Mouse (Mus musculus): ENCODE results near the gene Fam208b. TPM values are rescaled to one million over a fixed set of nuclear protein-coding genes. Genes with fewer than 3 reads are reported as not detected.

Gene Fam208b
- polyA plus RNA-seq, 1 experiment from 2014 or later: 22.1 TPM

- peak within 1 kb of the TSS; percentile 84 for H3K9ac ChIP-seq
- no peaks in the 10 kb centered on the region for H3K9me3 ChIP-seq
- H3K27me3 ChIP-seq: no peaks in the 10 kb centered on the region
- WGBS: 1% methylated on average over 47 of the region's 47 CpGs
- peak; percentile 92 for ATAC-seq (ENCODE audit: low FRiP score, low read depth)
- H3K27ac ChIP-seq: no peak within 1 kb of the TSS
- peak within 1 kb of the TSS; percentile 74 for H3K4me2 ChIP-seq (replicated peaks)
- H3K4me3 ChIP-seq: peak within 1 kb of the TSS; percentile 76
- H3K36me3 ChIP-seq: no peaks in the 10 kb centered on the region
- H3K4me1 ChIP-seq: peaks cover 3% of the 10 kb centered on the region; the same call in 1 of the 2 replicates
These were observed 23.2 kb upstream of the Fam208b start, which contains the start of gene Asb13 for GRCm38 (mm10) chr13:3633895-3634811. Asb13 (plus strand) TSS chr13:3634032.

GRCm38 (mm10) chr13:3633131-3633530, 22.2 kb upstream of the Fam208b start:
- 40% methylated on average over 6 of the region's 6 CpGs for WGBS
- no peaks in the 10 kb centered on the region for H3K9me3 ChIP-seq
- no peak for ATAC-seq (ENCODE audit: low FRiP score, low read depth)
- no peak overlapping the region for H3K4me3 ChIP-seq
- H3K4me1 ChIP-seq: peaks cover 3% of the 10 kb centered on the region; the same call in 1 of the 2 replicates
- no peaks in the 10 kb centered on the region for H3K36me3 ChIP-seq
- no peak overlapping the region for H3K9ac ChIP-seq
- H3K27ac ChIP-seq: no peak overlapping the region
- no peaks in the 10 kb centered on the region for H3K27me3 ChIP-seq
- peak overlapping the region; percentile 74; the same call in 1 of the 2 replicates for H3K4me2 ChIP-seq (replicated peaks)

- H3K9me3 ChIP-seq: no peaks in the 10 kb centered on the region
- WGBS: 82% methylated on average over 9 of the region's 9 CpGs
These were observed 21.6 kb upstream of the Fam208b start for GRCm38 (mm10) chr13:3632551-3632950.

GRCm38 (mm10) chr13:3628102-3628501, 17.2 kb upstream of the Fam208b start:
- ATAC-seq (ENCODE audit: low FRiP score, low read depth): no peak
- no peaks in the 10 kb centered on the region for H3K9me3 ChIP-seq
- WGBS: 21% methylated on average over 3 of the region's 3 CpGs

More at GRCm38 (mm10) chr13:3632551-3632950, 21.6 kb upstream of the Fam208b start:
- Histone ChIP-seq H3K27ac (no peak overlapping the region), H3K36me3 (no peaks in the 10 kb centered on the region), H3K4me2 (replicated peaks) (no peak overlapping the region), H3K9ac (no peak overlapping the region), H3K4me3 (no peak overlapping the region), H3K4me1 (peaks cover 3% of the 10 kb centered on the region; the same call in 1 of the 2 replicates), H3K27me3 (no peaks in the 10 kb centered on the region)
- no peak for ATAC-seq (ENCODE audit: low FRiP score, low read depth)

GRCm38 (mm10) chr13:3627139-3627538, 16.2 kb upstream of the Fam208b start:
- ATAC-seq (ENCODE audit: low FRiP score, low read depth): no peak
- Histone ChIP-seq H3K27me3 (no peaks in the 10 kb centered on the region), H3K9ac (no peak overlapping the region), H3K4me2 (replicated peaks) (no peak overlapping the region), H3K9me3 (no peaks in the 10 kb centered on the region), H3K4me1 (no peaks in the 10 kb centered on the region), H3K27ac (no peak overlapping the region), H3K4me3 (no peak overlapping the region), H3K36me3 (no peaks in the 10 kb centered on the region)
- WGBS: 64% methylated on average over 3 of the region's 3 CpGs

More at GRCm38 (mm10) chr13:3628102-3628501, 17.2 kb upstream of the Fam208b start:
- Histone ChIP-seq H3K4me3 (no peak overlapping the region), H3K27ac (no peak overlapping the region), H3K4me2 (replicated peaks) (no peak overlapping the region), H3K27me3 (no peaks in the 10 kb centered on the region), H3K9ac (no peak overlapping the region), H3K4me1 (no peaks in the 10 kb centered on the region), H3K36me3 (no peaks in the 10 kb centered on the region)

- Histone ChIP-seq H3K4me1 (no peaks in the 10 kb centered on the region), H3K9me3 (peaks cover 4% of the 10 kb centered on the region; the same call in 1 of the 2 replicates), H3K4me2 (replicated peaks) (peak overlapping the region; percentile 73), H3K4me3 (peak overlapping the region; percentile 94), H3K9ac (peak overlapping the region; percentile 92), H3K27me3 (no peaks in the 10 kb centered on the region), H3K36me3 (0 out of 2 replicates have a peak, but pooled peaks cover 4% of the 10 kb centered on the region), H3K27ac (peak overlapping the region; percentile 95)
- under 1% methylated on average over 48 of the region's 50 CpGs for WGBS
- peak; percentile 5 for ATAC-seq (ENCODE audit: low FRiP score, low read depth)
These were observed 652 bp downstream of the Fam208b start for GRCm38 (mm10) chr13:3610118-3610794.

- peak overlapping the region; percentile 73 for H3K4me2 ChIP-seq (replicated peaks)
- no peak overlapping the region for H3K27ac ChIP-seq
- WGBS: 24% methylated on average over 8 of the region's 8 CpGs
- H3K4me1 ChIP-seq: no peaks in the 10 kb centered on the region
- ATAC-seq (ENCODE audit: low FRiP score, low read depth): no peak
- peaks cover 4% of the 10 kb centered on the region; the same call in 1 of the 2 replicates for H3K9me3 ChIP-seq
- peak overlapping the region; percentile 92 for H3K9ac ChIP-seq
- peak overlapping the region; percentile 94 for H3K4me3 ChIP-seq
- no peaks in the 10 kb centered on the region for H3K27me3 ChIP-seq
- H3K36me3 ChIP-seq: 0 out of 2 replicates have a peak, but pooled peaks cover 4% of the 10 kb centered on the region
These were observed 1.2 kb downstream of the Fam208b start for GRCm38 (mm10) chr13:3609780-3610117.

- H3K4me3 ChIP-seq: no peak overlapping the region
- no peak overlapping the region for H3K27ac ChIP-seq
- H3K4me2 ChIP-seq (replicated peaks): no peak overlapping the region
- H3K9ac ChIP-seq: no peak overlapping the region
- peaks cover 65% of the 10 kb centered on the region for H3K36me3 ChIP-seq
- WGBS: 97% methylated on average over 6 of the region's 6 CpGs
- no peak for ATAC-seq (ENCODE audit: low FRiP score, low read depth)
- no peaks in the 10 kb centered on the region for H3K27me3 ChIP-seq
- H3K4me1 ChIP-seq: no peaks in the 10 kb centered on the region
- H3K9me3 ChIP-seq: no peaks in the 10 kb centered on the region
These were observed 14.7 kb downstream of the Fam208b start for GRCm38 (mm10) chr13:3596232-3596631.

- Histone ChIP-seq H3K4me1 (no peaks in the 10 kb centered on the region), H3K4me2 (replicated peaks) (no peak overlapping the region), H3K9ac (no peak overlapping the region), H3K27ac (no peak overlapping the region), H3K27me3 (no peaks in the 10 kb centered on the region), H3K9me3 (no peaks in the 10 kb centered on the region), H3K36me3 (peaks cover 74% of the 10 kb centered on the region), H3K4me3 (no peak overlapping the region)
- WGBS: 96% methylated on average over 1 of the region's 1 CpGs
- no peak for ATAC-seq (ENCODE audit: low FRiP score, low read depth)
These were observed 16.6 kb downstream of the Fam208b start for GRCm38 (mm10) chr13:3594311-3594710.

- H3K4me2 ChIP-seq (replicated peaks): no peak overlapping the region
- ATAC-seq (ENCODE audit: low FRiP score, low read depth): no peak
- peaks cover 70% of the 10 kb centered on the region for H3K36me3 ChIP-seq
- H3K27me3 ChIP-seq: no peaks in the 10 kb centered on the region
- H3K9ac ChIP-seq: no peak overlapping the region
- WGBS: 87% methylated on average over 3 of the region's 3 CpGs
- H3K9me3 ChIP-seq: no peaks in the 10 kb centered on the region
- H3K4me3 ChIP-seq: no peak overlapping the region
- H3K27ac ChIP-seq: no peak overlapping the region
- no peaks in the 10 kb centered on the region for H3K4me1 ChIP-seq
These were observed 20.1 kb downstream of the Fam208b start for GRCm38 (mm10) chr13:3590789-3591188.

GRCm38 (mm10) chr13:3563953-3564352, 47.0 kb downstream of the Fam208b start:
- Histone ChIP-seq H3K9me3 (no peaks in the 10 kb centered on the region), H3K9ac (no peak overlapping the region), H3K4me3 (no peak overlapping the region), H3K27ac (no peak overlapping the region), H3K4me1 (no peaks in the 10 kb centered on the region), H3K4me2 (replicated peaks) (no peak overlapping the region), H3K27me3 (no peaks in the 10 kb centered on the region), H3K36me3 (peaks cover 67% of the 10 kb centered on the region)
- no peak for ATAC-seq (ENCODE audit: low FRiP score, low read depth)
- WGBS: 83% methylated on average over 2 of the region's 2 CpGs

- WGBS: 100% methylated on average over 1 of the region's 1 CpGs
- Histone ChIP-seq H3K36me3 (peaks cover 63% of the 10 kb centered on the region), H3K4me2 (replicated peaks) (no peak overlapping the region), H3K9ac (no peak overlapping the region), H3K27ac (no peak overlapping the region), H3K4me1 (no peaks in the 10 kb centered on the region), H3K4me3 (no peak overlapping the region), H3K9me3 (no peaks in the 10 kb centered on the region), H3K27me3 (no peaks in the 10 kb centered on the region)
- no peak for ATAC-seq (ENCODE audit: low FRiP score, low read depth)
These were observed 47.8 kb downstream of the Fam208b start for GRCm38 (mm10) chr13:3563130-3563529.
